In the genomic region with DNA sequence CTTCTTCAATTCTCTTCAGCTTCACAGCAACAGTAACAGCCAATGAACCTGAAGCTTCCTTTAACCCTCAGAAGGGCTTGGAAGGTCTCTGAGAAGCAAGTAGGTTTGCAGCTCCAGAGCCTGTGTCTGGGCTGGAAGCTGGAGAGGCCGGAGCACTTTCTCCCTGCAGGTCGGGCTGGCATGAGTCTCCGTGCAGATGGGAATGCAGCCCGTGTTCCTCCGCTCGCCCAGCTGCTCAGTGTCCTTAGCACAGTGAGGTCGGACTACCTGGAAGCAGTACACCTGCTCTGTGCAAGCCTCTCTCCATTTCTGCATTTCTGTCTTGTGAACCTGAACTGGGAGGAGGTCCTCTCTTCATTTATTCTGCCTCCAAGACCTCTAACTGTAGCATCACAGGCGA, we compare ENCODE assay signal across 11 mouse cellular contexts. TPM values are rescaled to one million over a fixed set of nuclear protein-coding genes. Genes with fewer than 3 reads are reported as not detected.
DNase-seq lines count a peak whose midpoint lies in the region; ATAC-seq lines count a peak whose summit lies in the region.
"Had no signal": no experiment of that assay in that cellular context is flagged by ENCODE, and none has a peak within 500 bp of the region (broad histone marks: within the 10 kb centered on the region; RNA-seq: fewer than 3 reads in every experiment).

No protein-coding gene starts in this region.

- peaks cover 8% of the 10 kb centered on the region for H3K27me3 ChIP-seq in forebrain, embryonic 10.5 days (ENCODE audit: poor library complexity, severe bottlenecking)
- no peaks in the 10 kb centered on the region for H3K27me3 ChIP-seq in forebrain, embryonic 15.5 days
- H3K27me3 ChIP-seq in kidney, embryonic 16.5 days (ENCODE audit: insufficient read depth, low read length) = no peaks in the 10 kb centered on the region
- no peaks in the 10 kb centered on the region for H3K27me3 ChIP-seq in intestine, embryonic 15.5 days (replicated peaks)

- peaks cover 20% of the 10 kb centered on the region for H3K36me3 ChIP-seq in forebrain, embryonic 10.5 days (replicated peaks)
- no peaks in the 10 kb centered on the region for H3K36me3 ChIP-seq in forebrain, embryonic 15.5 days
- no peaks in the 10 kb centered on the region for H3K36me3 ChIP-seq in kidney, embryonic 16.5 days (ENCODE audit: insufficient read depth, low read length)
- H3K36me3 ChIP-seq in intestine, embryonic 15.5 days = no peaks in the 10 kb centered on the region

- H3K4me3 ChIP-seq in forebrain, embryonic 10.5 days = no peak overlapping the region
- no peak overlapping the region for H3K4me3 ChIP-seq in forebrain, embryonic 15.5 days
- no peak overlapping the region for H3K4me3 ChIP-seq in kidney, embryonic 16.5 days (ENCODE audit: low read length)
- no peak overlapping the region for H3K4me3 ChIP-seq in intestine, embryonic 15.5 days (replicated peaks)
- H3K4me3 ChIP-seq: megakaryocyte, embryonic 14.5 days had no signal

- no peaks in the 10 kb centered on the region for H3K9me3 ChIP-seq in forebrain, embryonic 10.5 days
- no peaks in the 10 kb centered on the region for H3K9me3 ChIP-seq in forebrain, embryonic 15.5 days
- H3K9me3 ChIP-seq in kidney, embryonic 16.5 days (ENCODE audit: low read length) = no peaks in the 10 kb centered on the region
- no peaks in the 10 kb centered on the region for H3K9me3 ChIP-seq in intestine, embryonic 15.5 days
- H3K9me3 ChIP-seq: megakaryocyte, embryonic 14.5 days had no signal

- no peak for ATAC-seq in forebrain, embryonic 15.5 days (replicated peaks)
- no peak for ATAC-seq in kidney, embryonic 16.5 days (ENCODE audit: low FRiP score, low TSS enrichment)
- no peak for ATAC-seq in intestine, embryonic 15.5 days

- H3K27ac ChIP-seq in forebrain, embryonic 10.5 days = 0 out of 2 replicates have a peak overlapping the region, but pooled peaks have one; percentile 12
- H3K27ac ChIP-seq in forebrain, embryonic 15.5 days (replicated peaks) = no peak overlapping the region
- H3K27ac ChIP-seq in kidney, embryonic 16.5 days (ENCODE audit: low read length) = peak overlapping the region; percentile 59; the same call in 1 of the 2 replicates
- peak overlapping the region; percentile 55 for H3K27ac ChIP-seq in intestine, embryonic 15.5 days

- no peak overlapping the region for H3K4me2 ChIP-seq in forebrain, embryonic 15.5 days (replicated peaks)
- H3K4me2 ChIP-seq in kidney, embryonic 16.5 days (replicated peaks; ENCODE audit: low read depth, low read length) = no peak overlapping the region
- peak overlapping the region; percentile 33 for H3K4me2 ChIP-seq in intestine, embryonic 15.5 days (replicated peaks)

- 81% methylated on average over 8 of the region's 8 CpGs for WGBS in forebrain, embryonic 10.5 days
- 74% methylated on average over 8 of the region's 8 CpGs for WGBS in forebrain, embryonic 15.5 days
- WGBS in kidney, embryonic 16.5 days = 76% methylated on average over 8 of the region's 8 CpGs
- WGBS in intestine, embryonic 15.5 days = 67% methylated on average over 8 of the region's 8 CpGs

- no peak overlapping the region for H3K9ac ChIP-seq in forebrain, embryonic 15.5 days (replicated peaks)
- H3K9ac ChIP-seq in kidney, embryonic 16.5 days (replicated peaks; ENCODE audit: low read length) = no peak overlapping the region
- H3K9ac ChIP-seq in intestine, embryonic 15.5 days = no peak overlapping the region

- peaks cover 74% of the 10 kb centered on the region for H3K4me1 ChIP-seq in forebrain, embryonic 10.5 days
- peaks cover 23% of the 10 kb centered on the region for H3K4me1 ChIP-seq in forebrain, embryonic 15.5 days
- peaks cover 56% of the 10 kb centered on the region for H3K4me1 ChIP-seq in kidney, embryonic 16.5 days (ENCODE audit: insufficient read depth, low read length)
- H3K4me1 ChIP-seq in intestine, embryonic 15.5 days (replicated peaks) = peaks cover 63% of the 10 kb centered on the region

- DNase-seq in forebrain, embryonic 10.5 days (ENCODE audit: extremely low spot score, low spot score) = no peak
- DNase-seq in kidney, postnatal 4 days = no peak
- peak; percentile 54 for DNase-seq in cerebellum, adult 9-10 months
- no peak for DNase-seq in thymus, postnatal 0 days (ENCODE audit: low spot score)
- no peak for DNase-seq in embryo, embryonic 10 days (ENCODE audit: low spot score)

RNA-seq across cellular contexts. Expression of gene Golt1a, which starts 53.3 kb away (rescaled TPM):
- not detected in 2 replicates for polyA plus RNA-seq in forebrain, embryonic 10.5 days (2016; fragmentation: Nextera tagmentation; extraction: Ambion mirVana)
- polyA plus RNA-seq in forebrain, embryonic 15.5 days (2015; fragmentation: Nextera tagmentation; extraction: Ambion mirVana) = 0.32 TPM in 1 of 2 replicates, not detected in the other
- polyA plus RNA-seq in kidney, embryonic 16.5 days (2015; fragmentation: Nextera tagmentation; extraction: Ambion mirVana) = 7.9 and 8.0 TPM in 2 replicates
- 18.2 and 23.8 TPM in 2 replicates for polyA plus RNA-seq in intestine, embryonic 15.5 days (2015; fragmentation: Nextera tagmentation; extraction: Ambion mirVana)
- not detected in 2 replicates for polyA plus RNA-seq in thymus, postnatal 0 days (2015; fragmentation: Nextera tagmentation; extraction: Ambion mirVana)
- polyA plus RNA-seq: forebrain, embryonic 11.5 days; limb, embryonic 14.5 days had no signal
